Mouse (Mus musculus): Measurements from ENCODE around the gene Jakmip3. TPM values are rescaled to one million over a fixed set of nuclear protein-coding genes. Genes with fewer than 3 reads are reported as not detected.

Jakmip3 gene
- total and polyA plus RNA-seq, 3 experiments: 0.11 TPM; not detected in 2

DNA sequence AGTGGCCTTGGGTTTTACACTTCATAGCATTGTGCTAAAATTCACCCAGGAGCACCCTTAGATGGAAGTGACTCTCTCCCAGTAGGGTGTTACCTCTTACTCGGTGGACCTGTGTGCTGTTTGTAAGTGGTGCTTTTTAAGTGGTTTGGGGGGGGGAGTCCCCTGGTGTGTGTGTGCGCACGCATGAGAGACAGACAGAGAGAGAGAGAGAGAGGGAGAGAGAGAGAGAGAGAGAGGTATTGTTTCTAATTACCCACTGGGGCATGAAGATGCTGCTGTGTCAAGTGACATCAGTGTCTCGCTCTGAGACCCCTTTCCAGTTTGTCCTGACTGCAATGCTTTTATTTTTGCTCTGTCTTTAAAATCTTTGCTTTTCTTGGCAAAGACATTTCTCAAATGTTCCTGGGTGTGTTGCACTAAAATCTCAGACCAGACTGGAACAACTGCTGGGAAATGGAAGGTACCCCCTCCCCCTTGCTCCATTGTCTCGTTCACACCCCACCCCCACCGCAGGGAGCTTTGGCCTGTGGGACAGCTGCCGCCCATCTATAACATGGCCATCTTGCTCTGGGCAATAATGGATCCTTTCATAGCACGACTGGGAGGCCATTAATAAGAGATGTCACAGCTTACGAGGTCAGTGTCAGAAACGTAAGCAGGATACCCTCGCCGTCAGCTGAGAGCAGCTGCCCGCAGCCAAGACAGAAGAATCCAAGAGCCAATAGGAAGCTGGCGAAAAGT is 134.7 kb downstream of the Jakmip3 start:
- Histone ChIP-seq H3K4me3 (ENCODE audit: low read depth, low read length) (no peak overlapping the region), H3K36me3 (replicated peaks) (no peaks in the 10 kb centered on the region), H3K27me3 (ENCODE audit: insufficient read depth, low read length) (no peaks in the 10 kb centered on the region), H3K9me3 (replicated peaks) (peaks cover 45% of the 10 kb centered on the region), H3K4me1 (ENCODE audit: insufficient read depth, low read depth, low read length) (no peaks in the 10 kb centered on the region)
- ATAC-seq (ENCODE audit: extremely low read depth, insufficient number of reproducible peaks, low FRiP score, poor library complexity, severe bottlenecking) (no peak), DNase-seq (ENCODE audit: low spot score) (no peak)
- TF ChIP-seq CTCF (IDR thresholded peaks at IDR 0.05; ENCODE audit: low read depth, low read length) (no peak), GATA2 (IDR thresholded peaks at IDR 0.05; ENCODE audit: borderline replicate concordance, low read depth, low read length) (no peak), TAL1 (conservative IDR thresholded peaks at IDR 0.05; ENCODE audit: low read depth, low read length) (no peak)

DNA sequence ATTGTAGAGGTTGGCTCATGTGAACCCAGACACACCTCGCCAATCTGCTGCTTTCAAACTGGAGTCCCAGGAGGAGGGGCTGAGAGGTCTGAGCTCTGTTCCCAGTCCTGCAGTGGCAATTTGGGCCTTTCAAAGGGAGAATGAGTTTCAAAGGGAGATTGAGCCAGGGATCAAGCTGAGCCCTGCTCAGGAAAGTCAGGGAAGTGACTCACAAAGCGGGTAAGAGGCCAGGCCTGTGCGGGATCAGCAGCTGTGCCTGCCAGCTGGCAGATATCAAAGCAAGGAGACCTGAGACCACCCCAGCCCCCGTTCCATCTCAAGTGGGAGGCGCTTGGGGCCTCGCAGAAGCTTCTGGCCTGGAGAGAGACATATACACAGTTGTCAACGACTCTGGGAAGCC is 136.8 kb downstream of the Jakmip3 start:
- H3K9me3 ChIP-seq (replicated peaks): peaks cover 52% of the 10 kb centered on the region
- H3K27me3 ChIP-seq (ENCODE audit: insufficient read depth, low read length): no peaks in the 10 kb centered on the region
- DNase-seq (ENCODE audit: low spot score): no peak
- no peaks in the 10 kb centered on the region for H3K36me3 ChIP-seq (replicated peaks)
- no peak for ATAC-seq (ENCODE audit: extremely low read depth, insufficient number of reproducible peaks, low FRiP score, poor library complexity, severe bottlenecking)
- no peak overlapping the region for H3K4me3 ChIP-seq (ENCODE audit: low read depth, low read length)
- H3K4me1 ChIP-seq (ENCODE audit: insufficient read depth, low read depth, low read length): no peaks in the 10 kb centered on the region
- TF ChIP-seq GATA2 (IDR thresholded peaks at IDR 0.05; ENCODE audit: borderline replicate concordance, low read depth, low read length): no peak
- no peak for TF ChIP-seq POLR2AphosphoS5 (IDR thresholded peaks at IDR 0.05; ENCODE audit: insufficient replicate concordance, low read depth, low read length)
- no peak for TF ChIP-seq CTCF (IDR thresholded peaks at IDR 0.05; ENCODE audit: low read depth, low read length)
- no peak for TF ChIP-seq GATA1 (IDR thresholded peaks at IDR 0.05; ENCODE audit: borderline replicate concordance, low read length)
- no peak for TF ChIP-seq TAL1 (conservative IDR thresholded peaks at IDR 0.05; ENCODE audit: low read depth, low read length)

DNA sequence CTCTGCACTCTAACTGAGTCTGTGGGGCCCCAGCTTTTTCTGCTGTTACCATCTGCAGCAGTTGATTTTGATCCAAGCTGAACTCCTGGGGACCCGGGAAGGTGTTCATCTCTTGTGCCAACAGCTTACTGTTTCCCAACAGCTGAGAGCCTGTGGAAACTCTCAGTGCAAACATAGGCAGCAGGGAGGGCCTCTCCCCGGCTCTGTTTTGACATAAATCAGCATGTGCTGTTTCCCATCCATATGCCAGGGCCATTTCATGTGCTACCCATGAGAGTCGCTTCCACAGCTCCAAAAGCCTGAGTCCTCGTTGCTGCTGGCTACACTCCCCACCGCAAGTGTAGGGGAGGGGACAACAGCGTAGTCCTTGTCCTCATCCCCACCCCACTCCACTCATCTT is 137.7 kb downstream of the Jakmip3 start:
- Histone ChIP-seq H3K36me3 (replicated peaks) (no peaks in the 10 kb centered on the region), H3K4me3 (ENCODE audit: low read depth, low read length) (no peak overlapping the region), H3K27me3 (ENCODE audit: insufficient read depth, low read length) (no peaks in the 10 kb centered on the region), H3K4me1 (ENCODE audit: insufficient read depth, low read depth, low read length) (no peaks in the 10 kb centered on the region), H3K9me3 (replicated peaks) (peaks cover 57% of the 10 kb centered on the region)
- no peak for ATAC-seq (ENCODE audit: extremely low read depth, insufficient number of reproducible peaks, low FRiP score, poor library complexity, severe bottlenecking)
- DNase-seq (ENCODE audit: low spot score): no peak
- TF ChIP-seq GATA1 (IDR thresholded peaks at IDR 0.05; ENCODE audit: borderline replicate concordance, low read length) (no peak), TAL1 (conservative IDR thresholded peaks at IDR 0.05; ENCODE audit: low read depth, low read length) (no peak), GATA2 (IDR thresholded peaks at IDR 0.05; ENCODE audit: borderline replicate concordance, low read depth, low read length) (no peak), POLR2AphosphoS5 (IDR thresholded peaks at IDR 0.05; ENCODE audit: insufficient replicate concordance, low read depth, low read length) (no peak), CTCF (IDR thresholded peaks at IDR 0.05; ENCODE audit: low read depth, low read length) (no peak)

- no peaks in the 10 kb centered on the region for H3K27me3 ChIP-seq (ENCODE audit: insufficient read depth, low read length)
- ATAC-seq (ENCODE audit: extremely low read depth, insufficient number of reproducible peaks, low FRiP score, poor library complexity, severe bottlenecking): no peak
- H3K36me3 ChIP-seq (replicated peaks): no peaks in the 10 kb centered on the region
- no peaks in the 10 kb centered on the region for H3K4me1 ChIP-seq (ENCODE audit: insufficient read depth, low read depth, low read length)
- no peak for DNase-seq (ENCODE audit: low spot score)
- H3K9me3 ChIP-seq (replicated peaks): peaks cover 59% of the 10 kb centered on the region
- H3K4me3 ChIP-seq (ENCODE audit: low read depth, low read length): no peak overlapping the region
- TF ChIP-seq GATA1 (IDR thresholded peaks at IDR 0.05; ENCODE audit: borderline replicate concordance, low read length) (no peak), CTCF (IDR thresholded peaks at IDR 0.05; ENCODE audit: low read depth, low read length) (no peak), TAL1 (conservative IDR thresholded peaks at IDR 0.05; ENCODE audit: low read depth, low read length) (no peak), GATA2 (IDR thresholded peaks at IDR 0.05; ENCODE audit: borderline replicate concordance, low read depth, low read length) (no peak), POLR2AphosphoS5 (IDR thresholded peaks at IDR 0.05; ENCODE audit: insufficient replicate concordance, low read depth, low read length) (no peak)
Measured at GRCm38 (mm10) chr7:139079141-139079540, 138.6 kb downstream of the Jakmip3 start.

DNA sequence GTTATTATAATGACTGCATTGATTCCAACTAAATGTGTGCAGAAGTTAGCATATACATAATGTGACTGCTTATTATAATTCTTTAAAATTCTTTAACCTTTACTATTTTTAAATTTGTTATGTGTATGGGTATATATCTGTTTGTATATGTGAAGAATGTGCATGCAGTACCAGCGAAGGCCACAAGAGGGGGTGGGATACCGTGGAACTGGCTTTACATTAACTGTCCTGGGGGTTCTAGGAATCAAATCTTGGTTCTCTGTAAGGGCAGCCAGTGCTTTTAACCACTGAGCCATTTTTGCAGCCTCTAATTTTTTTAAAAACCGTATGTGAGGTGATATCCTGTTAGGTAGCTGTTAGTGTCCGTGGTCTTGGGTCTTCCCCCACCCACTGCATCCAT is 140.2 kb downstream of the Jakmip3 start:
- Histone ChIP-seq H3K36me3 (replicated peaks) (no peaks in the 10 kb centered on the region), H3K4me1 (ENCODE audit: insufficient read depth, low read depth, low read length) (no peaks in the 10 kb centered on the region), H3K9me3 (replicated peaks) (peaks cover 68% of the 10 kb centered on the region), H3K4me3 (ENCODE audit: low read depth, low read length) (no peak overlapping the region), H3K27me3 (ENCODE audit: insufficient read depth, low read length) (no peaks in the 10 kb centered on the region)
- DNase-seq (ENCODE audit: low spot score) (no peak), ATAC-seq (ENCODE audit: extremely low read depth, insufficient number of reproducible peaks, low FRiP score, poor library complexity, severe bottlenecking) (no peak)
- TF ChIP-seq POLR2AphosphoS5 (IDR thresholded peaks at IDR 0.05; ENCODE audit: insufficient replicate concordance, low read depth, low read length): no peak
- TF ChIP-seq TAL1 (conservative IDR thresholded peaks at IDR 0.05; ENCODE audit: low read depth, low read length): no peak
- TF ChIP-seq GATA2 (IDR thresholded peaks at IDR 0.05; ENCODE audit: borderline replicate concordance, low read depth, low read length): no peak

DNA sequence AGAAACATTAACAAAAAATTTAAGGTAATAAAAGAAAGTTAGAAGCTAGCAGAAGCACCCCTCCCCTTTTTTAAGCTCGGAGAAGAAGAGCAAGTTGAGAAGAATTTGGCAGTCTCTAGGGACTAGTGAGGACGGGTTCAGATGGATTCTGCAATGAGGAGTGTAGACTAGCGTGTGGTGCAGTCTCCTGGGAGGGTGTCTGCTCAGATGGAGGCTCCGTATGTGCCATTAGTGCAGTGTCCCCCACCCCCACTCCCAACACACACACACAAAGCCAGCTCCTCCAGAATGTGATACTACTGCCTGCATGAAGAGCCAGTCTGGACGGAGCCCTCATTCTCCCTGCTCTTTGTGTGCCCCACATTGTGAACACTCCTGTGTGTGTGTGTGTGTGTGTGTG is 140.6 kb downstream of the Jakmip3 start:
- H3K9me3 ChIP-seq (replicated peaks): peaks cover 68% of the 10 kb centered on the region
- H3K27me3 ChIP-seq (ENCODE audit: insufficient read depth, low read length): no peaks in the 10 kb centered on the region
- ATAC-seq (ENCODE audit: extremely low read depth, insufficient number of reproducible peaks, low FRiP score, poor library complexity, severe bottlenecking) (no peak), DNase-seq (ENCODE audit: low spot score) (no peak)
- no peaks in the 10 kb centered on the region for H3K4me1 ChIP-seq (ENCODE audit: insufficient read depth, low read depth, low read length)
- TF ChIP-seq TAL1 (conservative IDR thresholded peaks at IDR 0.05; ENCODE audit: low read depth, low read length) (no peak), POLR2AphosphoS5 (IDR thresholded peaks at IDR 0.05; ENCODE audit: insufficient replicate concordance, low read depth, low read length) (no peak), GATA1 (IDR thresholded peaks at IDR 0.05; ENCODE audit: borderline replicate concordance, low read length) (no peak), CTCF (IDR thresholded peaks at IDR 0.05; ENCODE audit: low read depth, low read length) (no peak), GATA2 (IDR thresholded peaks at IDR 0.05; ENCODE audit: borderline replicate concordance, low read depth, low read length) (no peak)
- H3K4me3 ChIP-seq (ENCODE audit: low read depth, low read length): no peak overlapping the region
- no peaks in the 10 kb centered on the region for H3K36me3 ChIP-seq (replicated peaks)
